Mouse (Mus musculus) C2C12 (cell line): Measurements from ENCODE around the gene Spred3.

Source experiments
- CEBPB ChIP-seq: IDR thresholded peaks from one replicate; pipeline ENCODE4 v1.6.1; 2011; ENCODE audit warnings: low read depth, mild to moderate bottlenecking, control low read depth, moderate library complexity
- CTCF ChIP-seq: IDR thresholded peaks from one replicate; pipeline ENCODE4 v1.5.1; 2011; ENCODE audit not compliant: control insufficient read depth, insufficient read depth, insufficient read length
- MAX ChIP-seq: IDR thresholded peaks from one replicate; pipeline ENCODE4 v1.6.1; 2011; ENCODE audit warnings: mild to moderate bottlenecking, control low read depth
- MYOD1 ChIP-seq: IDR thresholded peaks from one replicate; pipeline ENCODE4 v1.6.1; 2011; ENCODE audit warnings: low read depth; ENCODE audit not compliant: control insufficient read depth, insufficient read length
- MYOG ChIP-seq: IDR thresholded peaks from one replicate; pipeline ENCODE4 v1.6.1; 2011; ENCODE audit not compliant: control insufficient read depth, insufficient read length; ENCODE audit errors: extremely low read depth
- USF1 ChIP-seq: IDR thresholded peaks from one replicate; pipeline ENCODE4 v1.6.1; 2011; ENCODE audit warnings: low read depth, mild to moderate bottlenecking, control low read depth, moderate library complexity

DNA sequence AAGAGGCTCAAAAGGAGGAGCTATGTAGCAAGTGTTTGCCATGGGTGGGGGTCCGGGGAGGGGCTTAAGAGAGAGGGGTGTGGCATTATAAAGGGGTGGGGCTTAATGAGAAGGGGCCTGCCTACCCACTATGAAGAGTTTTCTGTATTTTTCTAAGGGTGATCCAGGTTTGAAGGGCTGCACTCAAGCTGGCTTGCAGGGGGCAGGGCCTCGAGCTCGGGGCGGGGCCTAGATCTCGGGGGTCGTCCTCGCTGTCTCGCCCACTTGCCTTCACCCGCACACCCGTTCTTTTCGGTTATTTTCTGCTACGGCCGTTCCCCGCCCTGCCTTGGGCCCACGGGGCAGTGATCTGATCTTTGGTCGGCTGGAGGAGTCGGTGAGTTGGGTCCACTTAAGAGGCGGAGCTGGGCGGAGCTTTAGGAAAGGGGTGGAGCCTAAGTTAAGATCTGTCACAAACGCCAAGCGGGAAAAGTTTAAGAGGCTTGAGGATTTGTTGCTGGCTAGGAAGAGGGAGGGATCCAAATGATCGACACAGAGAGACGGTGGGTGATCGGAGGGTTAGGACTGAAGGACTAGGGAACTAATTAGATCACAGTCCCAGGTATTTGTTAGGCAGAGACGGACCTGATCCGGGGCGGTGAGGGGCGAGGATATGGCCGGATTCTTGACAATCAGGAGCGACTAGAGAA is at the start of gene Spred3, which contains the start of gene Ggn:
- TF ChIP-seq CTCF: no peak
- TF ChIP-seq MYOG: no peak
- TF ChIP-seq USF1: no peak
- TF ChIP-seq MAX: no peak
- no peak for TF ChIP-seq MYOD1
- TF ChIP-seq CEBPB: no peak
